In the genomic region with DNA sequence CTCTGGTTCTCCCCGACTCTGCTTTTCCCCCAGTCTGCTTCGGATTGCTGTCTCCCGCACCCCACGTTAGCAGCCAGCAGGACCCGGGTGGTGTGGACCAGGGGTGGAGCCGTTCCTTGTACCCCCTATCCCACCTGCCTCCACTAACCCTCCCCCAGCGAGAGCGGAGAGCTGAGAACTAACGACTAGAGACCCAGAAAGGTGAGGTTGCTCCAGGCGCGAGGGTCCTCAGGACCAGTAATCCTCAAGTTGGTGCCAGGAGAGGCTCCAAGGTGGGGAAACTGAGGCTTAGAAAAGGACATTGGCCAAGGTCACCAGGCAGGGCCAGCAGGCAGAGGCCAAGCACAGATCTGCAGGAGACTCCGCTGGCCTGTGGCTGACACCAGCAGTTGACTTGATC, we compare ENCODE assay signal across 10 mouse cellular contexts. TPM values are rescaled to one million over a fixed set of nuclear protein-coding genes. Genes with fewer than 3 reads are reported as not detected.
DNase-seq lines count a peak whose midpoint lies in the region; ATAC-seq and TF ChIP-seq lines count a peak whose summit lies in the region.
"Had no signal": no experiment of that assay in that cellular context is flagged by ENCODE, and none has a peak within 500 bp of the region (broad histone marks: within the 10 kb centered on the region; RNA-seq: fewer than 3 reads in every experiment).

No protein-coding gene starts in this region.

- no peaks in the 10 kb centered on the region for H3K36me3 ChIP-seq in heart, embryonic 11.5 days (ENCODE audit: control insufficient read depth, insufficient read depth, low read length)
- H3K36me3 ChIP-seq in hindbrain, embryonic 13.5 days = no peaks in the 10 kb centered on the region
- H3K36me3 ChIP-seq in midbrain, embryonic 12.5 days = no peaks in the 10 kb centered on the region

- H3K27me3 ChIP-seq in heart, embryonic 11.5 days (ENCODE audit: control insufficient read depth, insufficient read depth, low read length) = peaks cover 91% of the 10 kb centered on the region
- H3K27me3 ChIP-seq in Patski = peaks cover 66% of the 10 kb centered on the region
- peaks cover 98% of the 10 kb centered on the region for H3K27me3 ChIP-seq in hindbrain, embryonic 13.5 days
- H3K27me3 ChIP-seq in midbrain, embryonic 12.5 days = peaks cover 87% of the 10 kb centered on the region

- in situ Hi-C loops in Patski (cut with MboI; ENCODE audit: low pct_unique_long_range_greater_than_20kb) = no loop called here

- POLR2A ChIA-PET in Patski (lab: Charles Lee) = no interaction called here

- DNase-seq in heart, adult 8-10 months (ENCODE audit: low spot score) = no peak
- DNase-seq in Patski (ENCODE audit: low read depth, low spot score) (no peak), MN1 (ENCODE audit: low spot score) (no peak)
- no peak for DNase-seq in adrenal gland, adult 18-20 months (ENCODE audit: low spot score in 2 of 2)
- DNase-seq: adrenal gland, postnatal 14 days had no signal

- WGBS in heart, embryonic 11.5 days (ENCODE audit: insufficient replicate concordance) = 2% methylated on average over 11 of the region's 12 CpGs
- under 1% methylated on average over 10 of the region's 12 CpGs for WGBS in hindbrain, embryonic 13.5 days
- 2% methylated on average over 11 of the region's 12 CpGs for WGBS in midbrain, embryonic 12.5 days

- CTCF ChIA-PET in Patski (lab: Charles Lee) = no interaction called here

- no peak for ATAC-seq in heart, embryonic 11.5 days (replicated peaks; ENCODE audit: insufficient number of reproducible peaks, low FRiP score, low TSS enrichment)
- ATAC-seq in Patski = peak; percentile 15
- ATAC-seq in hindbrain, embryonic 13.5 days (ENCODE audit: low FRiP score) = peak; percentile 15; the same call in 1 of the 2 replicates
- ATAC-seq in midbrain, embryonic 12.5 days (ENCODE audit: low FRiP score, low read depth) = no peak; the same call in 1 of the 2 replicates
- no peak for ATAC-seq in frontal cortex, adult (ENCODE audit: low TSS enrichment)

- TF ChIP-seq CTCF in Patski (IDR thresholded peaks at IDR 0.05) = no peak

- H3K9me3 ChIP-seq in heart, embryonic 11.5 days (replicated peaks; ENCODE audit: control insufficient read depth, low read length) = no peaks in the 10 kb centered on the region
- no peaks in the 10 kb centered on the region for H3K9me3 ChIP-seq in hindbrain, embryonic 13.5 days
- H3K9me3 ChIP-seq in midbrain, embryonic 12.5 days = no peaks in the 10 kb centered on the region

- peak overlapping the region; percentile 94 for H3K4me2 ChIP-seq in heart, embryonic 11.5 days
- H3K4me2 ChIP-seq in hindbrain, embryonic 13.5 days = peak overlapping the region; percentile 100
- peak overlapping the region; percentile 100 for H3K4me2 ChIP-seq in midbrain, embryonic 12.5 days (replicated peaks)

- H3K4me1 ChIP-seq in heart, embryonic 11.5 days (ENCODE audit: control insufficient read depth, insufficient read depth, low read length) = peaks cover 11% of the 10 kb centered on the region
- peaks cover 50% of the 10 kb centered on the region for H3K4me1 ChIP-seq in hindbrain, embryonic 13.5 days (replicated peaks)
- H3K4me1 ChIP-seq in midbrain, embryonic 12.5 days = peaks cover 26% of the 10 kb centered on the region

- H3K27ac ChIP-seq in heart, embryonic 11.5 days (ENCODE audit: low read depth, low read length) = no peak overlapping the region
- H3K27ac ChIP-seq in hindbrain, embryonic 13.5 days = no peak overlapping the region
- H3K27ac ChIP-seq in midbrain, embryonic 12.5 days (replicated peaks) = no peak overlapping the region

- peak overlapping the region; percentile 57 for H3K4me3 ChIP-seq in heart, embryonic 11.5 days (ENCODE audit: low read depth, low read length)
- peak overlapping the region; percentile 69 for H3K4me3 ChIP-seq in hindbrain, embryonic 13.5 days
- H3K4me3 ChIP-seq in midbrain, embryonic 12.5 days = peak overlapping the region; percentile 65

- no peak overlapping the region for H3K9ac ChIP-seq in heart, embryonic 11.5 days (ENCODE audit: low read depth, low read length)
- peak overlapping the region; percentile 79 for H3K9ac ChIP-seq in hindbrain, embryonic 13.5 days
- H3K9ac ChIP-seq in midbrain, embryonic 12.5 days (replicated peaks) = peak overlapping the region; percentile 58; the same call in 1 of the 2 replicates

RNA-seq across cellular contexts. Expression of gene Cabp7, which starts 0.7 kb away (rescaled TPM):
- polyA plus RNA-seq in heart, embryonic 11.5 days (2014; fragmentation: Nextera tagmentation; extraction: Ambion mirVana) = 0.10 and 0.14 TPM in 2 replicates
- total RNA-seq in heart, adult 8-10 months (2022) = not detected
- polyA plus RNA-seq in Patski (2021) = 0.03 TPM
- 1.3 and 1.4 TPM in 2 replicates for polyA plus RNA-seq in hindbrain, embryonic 13.5 days (2015; fragmentation: Nextera tagmentation; extraction: Ambion mirVana)
- polyA plus RNA-seq in midbrain, embryonic 12.5 days (2016; fragmentation: Nextera tagmentation; extraction: Ambion mirVana) = 0.59 and 0.67 TPM in 2 replicates
- total RNA-seq in adrenal gland, adult 18-20 months (2021) = under 1 TPM in 1 of 2 experiments, not detected in 1; 0.45 TPM
- polyA plus RNA-seq: small intestine, adult 2 months had no signal

RNA-seq across cellular contexts. Expression of gene Zmat5, which starts 42.8 kb away (rescaled TPM):
- polyA plus RNA-seq in heart, embryonic 11.5 days (2014; fragmentation: Nextera tagmentation; extraction: Ambion mirVana) = 50.1 and 55.8 TPM in 2 replicates
- 10 to 100 TPM; 25.9 to 31.7 (median 26.3) TPM for total RNA-seq in heart, adult 8-10 months (2022)
- polyA plus RNA-seq in Patski (2021) = 38.7 TPM
- 71.6 and 74.5 TPM in 2 replicates for polyA plus RNA-seq in hindbrain, embryonic 13.5 days (2015; fragmentation: Nextera tagmentation; extraction: Ambion mirVana)
- polyA plus RNA-seq in midbrain, embryonic 12.5 days (2016; fragmentation: Nextera tagmentation; extraction: Ambion mirVana) = 69.2 and 81.5 TPM in 2 replicates
- total RNA-seq in adrenal gland, adult 18-20 months (2021) = 10 to 100 TPM; 44.7 to 46.3 TPM

RNA-seq across cellular contexts. Expression of gene Uqcr10, which starts 43.1 kb away (rescaled TPM):
- 1,482 and 1,490 TPM in 2 replicates for polyA plus RNA-seq in heart, embryonic 11.5 days (2014; fragmentation: Nextera tagmentation; extraction: Ambion mirVana)
- 1,000 to 10,000 TPM; 1,379 to 1,599 (median 1,505) TPM for total RNA-seq in heart, adult 8-10 months (2022)
- polyA plus RNA-seq in Patski (2021) = 842 TPM
- polyA plus RNA-seq in hindbrain, embryonic 13.5 days (2015; fragmentation: Nextera tagmentation; extraction: Ambion mirVana) = 541 and 557 TPM in 2 replicates
- 525 and 530 TPM in 2 replicates for polyA plus RNA-seq in midbrain, embryonic 12.5 days (2016; fragmentation: Nextera tagmentation; extraction: Ambion mirVana)
- total RNA-seq in adrenal gland, adult 18-20 months (2021) = 1,000 to 10,000 TPM in 1 of 2 experiments, 100 to 1,000 TPM in 1; 866 to 1,117 TPM

Comparison
In these comparisons a context has a peak if more than half of its experiments do, and no peak if none do; other contexts are left out.
1. ATAC-seq: peak in Patski (single experiment) and hindbrain, embryonic 13.5 days (single experiment); none in heart, embryonic 11.5 days (single experiment), midbrain, embryonic 12.5 days (single experiment) and frontal cortex, adult (single experiment).
2. Peak in every context shown above with its lines, with median percentiles within 50 percentile points of each other: H3K4me2 ChIP-seq and H3K4me3 ChIP-seq.